Mouse (Mus musculus) ES-E14 (cell line): ENCODE measurements around the gene Btg1.

Experiments
- CHD2 ChIP-seq: IDR thresholded peaks from 2 replicates; pipeline ENCODE4 v1.6.1; 2014; ENCODE audit warnings: mild to moderate bottlenecking, low read depth, low read length, inconsistent platforms
- HCFC1 ChIP-seq: IDR thresholded peaks from 2 replicates; pipeline ENCODE4 v1.6.1; 2012; ENCODE audit warnings: low read length, inconsistent platforms, borderline replicate concordance; ENCODE audit not compliant: insufficient read depth
- ZC3H11A ChIP-seq: IDR thresholded peaks from 2 replicates; pipeline ENCODE4 v1.6.1; 2012; ENCODE audit warnings: low read depth, mild to moderate bottlenecking, inconsistent platforms, low read length, borderline replicate concordance
- ZNF384 ChIP-seq: IDR thresholded peaks from 2 replicates; pipeline ENCODE4 v1.6.1; 2012; ENCODE audit warnings: low read depth, low read length, inconsistent platforms

GRCm38 (mm10) chr10:96620890-96621271 is 4.1 kb downstream of the Btg1 start:
- TF ChIP-seq HCFC1 = no peak
- no peak for TF ChIP-seq CHD2
- no peak for TF ChIP-seq ZNF384
- no peak for TF ChIP-seq ZC3H11A
